Mouse (Mus musculus): Measurements from ENCODE around the gene Arhgap6. TPM values are rescaled to one million over a fixed set of nuclear protein-coding genes. Genes with fewer than 3 reads are reported as not detected.

Gene Arhgap6
- polyA plus RNA-seq, 1 experiment from 2014 or later, result 2.6 TPM

DNA sequence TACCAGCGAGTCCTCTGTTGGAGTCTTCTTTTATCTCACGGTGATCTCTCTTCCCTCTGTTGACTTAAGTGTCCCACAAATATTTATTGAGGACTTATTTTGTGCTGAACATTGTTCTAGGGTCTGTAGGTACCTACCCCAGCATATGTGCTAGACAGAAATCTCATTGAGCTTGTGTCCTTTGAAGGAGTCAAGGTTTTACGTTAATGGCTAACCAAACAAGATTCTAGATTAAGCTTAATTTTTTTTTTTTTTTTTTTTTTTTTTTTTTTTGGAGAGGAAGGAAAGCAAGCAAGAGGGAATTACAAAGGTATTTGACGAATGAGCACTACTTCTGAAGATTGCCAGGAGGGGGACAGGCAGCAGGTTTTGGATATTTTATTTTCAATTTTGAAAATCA, 242.5 kb downstream of the Arhgap6 start:
- no peaks in the 10 kb centered on the region for H3K36me3 ChIP-seq (replicated peaks; ENCODE audit: control insufficient read depth, insufficient read depth)
- H3K9me3 ChIP-seq (ENCODE audit: control insufficient read depth, low read length), result no peaks in the 10 kb centered on the region
- no peaks in the 10 kb centered on the region for H3K4me1 ChIP-seq (replicated peaks; ENCODE audit: control insufficient read depth, insufficient read depth, low read length)
- no peak for DNase-seq (ENCODE audit: low spot score)
- WGBS, result 67% methylated on average over 4 of the region's 4 CpGs
- ATAC-seq (ENCODE audit: low FRiP score), result no peak
- H3K27ac ChIP-seq, result no peak overlapping the region
- peaks cover 41% of the 10 kb centered on the region for H3K27me3 ChIP-seq (ENCODE audit: control insufficient read depth, insufficient read depth, low read length)
- H3K4me2 ChIP-seq (replicated peaks), result peak overlapping the region; percentile 61
- no peak overlapping the region for H3K4me3 ChIP-seq (replicated peaks; ENCODE audit: low read length)
- H3K9ac ChIP-seq, result no peak overlapping the region

DNA sequence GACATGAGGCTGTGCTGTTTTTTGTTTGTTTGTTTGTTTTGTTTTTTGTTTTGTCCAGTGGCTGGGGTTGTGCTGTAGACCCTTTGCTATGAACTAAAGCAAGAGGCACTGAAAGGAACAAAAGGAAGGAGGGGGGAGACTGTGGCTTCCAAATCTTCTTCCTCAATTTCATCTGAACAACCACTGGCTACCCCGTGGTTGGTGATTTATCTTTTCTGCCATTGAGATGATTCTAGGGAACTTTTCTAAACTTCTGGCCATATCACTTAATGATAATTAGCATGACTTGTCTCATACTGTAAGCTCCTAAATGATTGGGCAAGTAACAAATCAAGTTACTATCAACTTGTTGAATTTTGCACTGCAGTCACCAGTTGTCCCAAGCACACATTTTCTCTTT, 249.0 kb downstream of the Arhgap6 start:
- no peaks in the 10 kb centered on the region for H3K36me3 ChIP-seq (replicated peaks; ENCODE audit: control insufficient read depth, insufficient read depth)
- no peaks in the 10 kb centered on the region for H3K9me3 ChIP-seq (ENCODE audit: control insufficient read depth, low read length)
- H3K9ac ChIP-seq, result no peak overlapping the region
- H3K27ac ChIP-seq, result no peak overlapping the region
- 82% methylated on average over 1 of the region's 1 CpGs for WGBS
- no peak overlapping the region for H3K4me2 ChIP-seq (replicated peaks)
- no peaks in the 10 kb centered on the region for H3K4me1 ChIP-seq (replicated peaks; ENCODE audit: control insufficient read depth, insufficient read depth, low read length)
- ATAC-seq (ENCODE audit: low FRiP score) (no peak), DNase-seq (ENCODE audit: low spot score) (no peak)
- H3K4me3 ChIP-seq (replicated peaks; ENCODE audit: low read length), result no peak overlapping the region
- H3K27me3 ChIP-seq (ENCODE audit: control insufficient read depth, insufficient read depth, low read length), result peaks cover 15% of the 10 kb centered on the region

DNA sequence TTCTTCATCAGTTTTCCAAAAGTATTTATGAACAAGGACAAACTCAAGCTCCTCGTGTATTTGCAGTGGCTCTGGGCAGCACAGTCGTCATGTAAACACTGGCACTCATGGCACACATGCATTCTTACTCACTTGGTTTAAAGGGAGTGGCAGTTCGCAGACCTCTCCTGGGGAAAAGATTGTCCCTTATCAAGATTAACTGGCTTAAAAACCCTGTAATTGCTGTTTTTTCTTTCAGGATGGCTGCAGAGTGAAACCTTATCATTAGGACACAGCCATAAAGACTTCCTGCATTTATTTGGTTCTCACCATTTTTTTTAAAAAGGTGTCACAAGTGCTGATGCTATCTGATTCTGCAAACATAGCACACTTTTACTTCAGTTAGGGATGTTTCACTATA, 252.7 kb downstream of the Arhgap6 start:
- no peaks in the 10 kb centered on the region for H3K4me1 ChIP-seq (replicated peaks; ENCODE audit: control insufficient read depth, insufficient read depth, low read length)
- DNase-seq (ENCODE audit: low spot score) (no peak), ATAC-seq (ENCODE audit: low FRiP score) (no peak)
- peaks cover 7% of the 10 kb centered on the region; the same call in 1 of the 2 replicates for H3K27me3 ChIP-seq (ENCODE audit: control insufficient read depth, insufficient read depth, low read length)
- no peaks in the 10 kb centered on the region for H3K9me3 ChIP-seq (ENCODE audit: control insufficient read depth, low read length)
- no peak overlapping the region for H3K4me3 ChIP-seq (replicated peaks; ENCODE audit: low read length)
- no peak overlapping the region for H3K9ac ChIP-seq
- H3K27ac ChIP-seq, result no peak overlapping the region
- no peak overlapping the region for H3K4me2 ChIP-seq (replicated peaks)
- 78% methylated on average over 3 of the region's 3 CpGs for WGBS
- H3K36me3 ChIP-seq (replicated peaks; ENCODE audit: control insufficient read depth, insufficient read depth), result no peaks in the 10 kb centered on the region

DNA sequence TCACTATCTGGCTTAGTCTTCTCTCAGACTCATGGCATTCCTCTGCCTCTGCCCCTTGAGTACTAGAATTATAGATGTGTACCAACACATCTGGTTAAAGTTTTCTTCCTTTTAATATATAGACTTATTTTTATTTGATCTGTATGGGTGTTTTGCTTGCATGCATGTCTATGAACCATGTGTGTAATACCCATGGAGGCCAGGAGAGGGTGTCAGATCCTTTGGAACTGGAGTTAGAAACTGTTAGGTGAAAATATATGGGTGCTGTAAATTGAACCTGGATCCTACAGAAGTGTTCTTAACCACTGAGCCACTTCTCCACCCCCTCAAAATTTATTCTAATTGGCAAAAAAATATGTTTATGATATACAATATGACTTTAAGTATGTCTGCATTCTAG, 254.7 kb downstream of the Arhgap6 start:
- ATAC-seq (ENCODE audit: low FRiP score) (no peak), DNase-seq (ENCODE audit: low spot score) (no peak)
- H3K4me3 ChIP-seq (replicated peaks; ENCODE audit: low read length), result no peak overlapping the region
- H3K9me3 ChIP-seq (ENCODE audit: control insufficient read depth, low read length), result no peaks in the 10 kb centered on the region
- no peaks in the 10 kb centered on the region for H3K36me3 ChIP-seq (replicated peaks; ENCODE audit: control insufficient read depth, insufficient read depth)
- no peak overlapping the region for H3K9ac ChIP-seq
- H3K27me3 ChIP-seq (ENCODE audit: control insufficient read depth, insufficient read depth, low read length), result peaks cover 7% of the 10 kb centered on the region; the same call in 1 of the 2 replicates
- no peak overlapping the region for H3K27ac ChIP-seq
- H3K4me2 ChIP-seq (replicated peaks), result no peak overlapping the region
- H3K4me1 ChIP-seq (replicated peaks; ENCODE audit: control insufficient read depth, insufficient read depth, low read length), result no peaks in the 10 kb centered on the region

DNA sequence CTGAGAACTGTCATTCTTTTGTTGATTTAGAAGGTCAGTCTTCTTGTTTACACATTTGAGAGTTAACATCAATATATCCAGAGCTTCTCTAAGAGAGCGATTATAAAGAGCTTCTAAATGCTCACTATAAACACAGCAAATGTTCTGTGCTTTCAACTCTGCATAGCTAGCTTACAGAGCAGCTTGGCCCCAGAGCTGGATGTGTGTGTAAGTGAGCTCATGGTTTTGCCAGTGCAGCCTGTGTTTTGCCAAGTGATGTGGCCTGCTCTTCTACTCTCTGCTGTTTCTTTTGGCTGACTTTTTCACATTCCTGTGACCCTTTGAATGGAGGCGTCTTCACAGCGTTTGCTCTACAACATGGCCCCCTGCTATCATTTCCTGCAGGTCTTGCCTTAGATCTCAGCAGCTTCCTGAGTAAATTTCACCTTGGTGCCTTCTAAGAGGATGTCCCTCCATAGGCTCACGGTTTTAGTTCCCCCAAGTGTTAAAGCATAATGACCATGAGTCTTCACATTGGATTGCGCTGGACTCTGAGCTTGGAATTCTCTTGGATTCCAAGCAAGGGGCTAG, 259.1 kb downstream of the Arhgap6 start:
- no peak overlapping the region for H3K4me3 ChIP-seq (replicated peaks; ENCODE audit: low read length)
- H3K4me1 ChIP-seq (replicated peaks; ENCODE audit: control insufficient read depth, insufficient read depth, low read length), result no peaks in the 10 kb centered on the region
- ATAC-seq (ENCODE audit: low FRiP score), result no peak
- peaks cover 3% of the 10 kb centered on the region; the same call in 1 of the 2 replicates for H3K27me3 ChIP-seq (ENCODE audit: control insufficient read depth, insufficient read depth, low read length)
- no peaks in the 10 kb centered on the region for H3K36me3 ChIP-seq (replicated peaks; ENCODE audit: control insufficient read depth, insufficient read depth)
- no peak overlapping the region for H3K27ac ChIP-seq
- H3K4me2 ChIP-seq (replicated peaks), result no peak overlapping the region
- no peak for DNase-seq (ENCODE audit: low spot score)
- H3K9ac ChIP-seq, result no peak overlapping the region
- WGBS, result 56% methylated on average over 5 of the region's 5 CpGs
- H3K9me3 ChIP-seq (ENCODE audit: control insufficient read depth, low read length), result no peaks in the 10 kb centered on the region

DNA sequence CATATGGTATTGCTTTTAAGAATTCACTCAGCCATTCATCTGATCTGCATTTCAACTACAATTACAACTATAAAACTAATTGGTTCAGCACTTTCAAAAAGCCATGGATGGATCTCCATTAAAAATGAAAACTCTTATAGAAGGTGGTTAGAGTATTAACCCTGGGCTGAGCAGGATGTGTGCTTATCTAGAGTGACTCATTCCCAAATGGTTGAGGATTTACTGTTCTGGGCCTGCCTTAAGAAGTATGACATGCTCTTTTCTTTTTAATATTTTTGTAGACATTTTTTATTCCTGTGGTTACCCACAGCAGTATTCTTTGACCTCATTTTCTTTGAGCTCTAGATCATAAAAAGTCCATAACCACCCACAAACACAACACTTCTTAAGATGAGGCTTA, 267.7 kb downstream of the Arhgap6 start:
- no peak for DNase-seq (ENCODE audit: low spot score)
- no peak for ATAC-seq (ENCODE audit: low FRiP score)

DNA sequence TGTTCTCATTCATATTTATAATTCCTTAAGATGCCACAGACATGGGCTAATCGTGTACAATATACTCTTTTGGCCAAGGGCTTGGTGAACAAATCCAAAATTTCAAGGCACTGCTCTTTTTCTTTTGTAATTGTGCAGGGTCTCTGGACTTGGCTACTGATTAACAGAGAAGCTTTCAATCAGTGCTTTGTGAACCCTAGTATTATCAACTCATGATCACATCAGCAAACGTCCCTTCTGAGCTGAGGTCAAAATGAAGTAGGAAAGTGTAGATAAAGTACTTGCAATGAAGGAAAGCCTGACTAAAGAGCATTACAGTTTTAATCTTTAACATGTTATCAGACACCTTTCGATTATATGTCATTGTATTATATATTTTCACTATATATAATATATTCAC, 270.4 kb downstream of the Arhgap6 start:
- WGBS, result 61% methylated on average over 3 of the region's 3 CpGs
- no peak overlapping the region for H3K4me2 ChIP-seq (replicated peaks)

More for the DNA sequence above, 267.7 kb downstream of the Arhgap6 start:
- Histone ChIP-seq H3K27me3 (ENCODE audit: control insufficient read depth, insufficient read depth, low read length) (peaks cover 15% of the 10 kb centered on the region), H3K4me2 (replicated peaks) (no peak overlapping the region), H3K9ac (no peak overlapping the region), H3K27ac (no peak overlapping the region), H3K9me3 (ENCODE audit: control insufficient read depth, low read length) (no peaks in the 10 kb centered on the region), H3K4me3 (replicated peaks; ENCODE audit: low read length) (no peak overlapping the region), H3K36me3 (replicated peaks; ENCODE audit: control insufficient read depth, insufficient read depth) (no peaks in the 10 kb centered on the region), H3K4me1 (replicated peaks; ENCODE audit: control insufficient read depth, insufficient read depth, low read length) (no peaks in the 10 kb centered on the region)

DNA sequence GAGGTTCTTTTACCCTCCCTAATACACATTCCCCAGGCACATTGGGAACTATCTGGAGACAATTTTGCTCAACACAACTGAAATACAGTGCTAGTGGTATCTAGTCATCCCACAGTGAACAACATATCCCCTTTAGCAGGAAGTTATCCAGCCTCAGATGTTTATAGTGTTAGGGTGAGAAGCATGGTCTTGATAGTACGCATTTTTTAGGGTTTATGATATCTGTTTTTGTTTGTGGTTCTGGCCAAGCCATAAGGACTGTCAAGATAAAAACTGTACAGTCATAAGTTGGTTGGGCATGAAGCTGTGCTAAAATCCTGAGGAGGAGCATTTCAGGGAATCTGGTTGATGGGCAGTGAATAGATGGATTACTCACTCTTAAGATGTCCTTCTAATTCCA, 271.0 kb downstream of the Arhgap6 start:
- DNase-seq (ENCODE audit: low spot score), result no peak
- 94% methylated on average over 1 of the region's 1 CpGs for WGBS
- no peak for ATAC-seq (ENCODE audit: low FRiP score)
- Histone ChIP-seq H3K27me3 (ENCODE audit: control insufficient read depth, insufficient read depth, low read length) (peaks cover 10% of the 10 kb centered on the region; the same call in 1 of the 2 replicates), H3K9me3 (ENCODE audit: control insufficient read depth, low read length) (no peaks in the 10 kb centered on the region), H3K4me3 (replicated peaks; ENCODE audit: low read length) (no peak overlapping the region), H3K4me1 (replicated peaks; ENCODE audit: control insufficient read depth, insufficient read depth, low read length) (no peaks in the 10 kb centered on the region), H3K36me3 (replicated peaks; ENCODE audit: control insufficient read depth, insufficient read depth) (no peaks in the 10 kb centered on the region), H3K27ac (no peak overlapping the region), H3K9ac (no peak overlapping the region), H3K4me2 (replicated peaks) (no peak overlapping the region)

More for the DNA sequence above, 270.4 kb downstream of the Arhgap6 start:
- Histone ChIP-seq H3K9ac (no peak overlapping the region), H3K4me3 (replicated peaks; ENCODE audit: low read length) (no peak overlapping the region), H3K36me3 (replicated peaks; ENCODE audit: control insufficient read depth, insufficient read depth) (no peaks in the 10 kb centered on the region), H3K4me1 (replicated peaks; ENCODE audit: control insufficient read depth, insufficient read depth, low read length) (no peaks in the 10 kb centered on the region), H3K27ac (no peak overlapping the region), H3K9me3 (ENCODE audit: control insufficient read depth, low read length) (no peaks in the 10 kb centered on the region), H3K27me3 (ENCODE audit: control insufficient read depth, insufficient read depth, low read length) (peaks cover 12% of the 10 kb centered on the region; the same call in 1 of the 2 replicates)
- ATAC-seq (ENCODE audit: low FRiP score) (no peak), DNase-seq (ENCODE audit: low spot score) (no peak)

DNA sequence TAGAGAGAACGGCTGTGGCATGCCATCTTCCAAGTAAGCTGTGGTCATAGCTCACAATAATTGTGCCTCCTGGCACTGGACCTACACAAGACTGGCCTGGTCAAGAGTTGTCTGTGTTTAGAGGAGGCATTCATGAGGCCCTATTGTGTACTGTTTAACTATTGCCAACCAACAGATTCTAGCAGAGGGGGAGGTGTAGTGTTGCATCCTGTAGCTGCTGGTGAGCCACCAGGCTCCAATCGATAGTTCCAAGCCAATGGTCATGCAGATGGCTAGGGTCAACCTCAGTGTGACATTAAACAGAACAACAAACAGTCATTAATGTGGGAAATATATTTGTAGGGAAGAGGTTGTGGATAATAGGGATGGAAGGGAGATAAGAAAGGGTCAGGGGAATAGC, 280.1 kb downstream of the Arhgap6 start:
- ATAC-seq (ENCODE audit: low FRiP score), result no peak
- no peaks in the 10 kb centered on the region for H3K36me3 ChIP-seq (replicated peaks; ENCODE audit: control insufficient read depth, insufficient read depth)
- no peak overlapping the region for H3K4me2 ChIP-seq (replicated peaks)

DNA sequence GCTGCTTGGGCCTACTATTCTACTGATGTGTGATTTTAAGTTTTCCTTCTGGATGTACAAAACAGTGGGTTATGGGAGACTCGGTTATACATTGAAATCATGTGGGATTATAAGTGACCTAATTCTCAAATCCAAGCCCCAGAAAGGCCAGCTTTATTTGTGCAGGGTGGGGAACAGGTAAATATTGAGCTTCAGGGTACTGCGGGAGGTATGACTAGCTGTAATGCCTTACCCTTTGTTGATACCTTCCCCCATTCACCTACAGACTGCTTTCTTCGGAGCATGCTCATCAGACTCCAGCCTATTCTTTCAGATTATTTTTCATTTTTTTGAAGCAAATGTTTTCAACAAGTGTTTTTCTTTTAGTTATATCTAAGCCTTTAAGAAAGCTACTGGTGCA, 286.7 kb downstream of the Arhgap6 start:
- no peaks in the 10 kb centered on the region for H3K4me1 ChIP-seq (replicated peaks; ENCODE audit: control insufficient read depth, insufficient read depth, low read length)
- H3K4me2 ChIP-seq (replicated peaks), result no peak overlapping the region
- H3K27me3 ChIP-seq (ENCODE audit: control insufficient read depth, insufficient read depth, low read length), result peaks cover 12% of the 10 kb centered on the region
- no peak overlapping the region for H3K4me3 ChIP-seq (replicated peaks; ENCODE audit: low read length)
- H3K36me3 ChIP-seq (replicated peaks; ENCODE audit: control insufficient read depth, insufficient read depth), result no peaks in the 10 kb centered on the region
- H3K9ac ChIP-seq, result no peak overlapping the region
- DNase-seq (ENCODE audit: low spot score) (no peak), ATAC-seq (ENCODE audit: low FRiP score) (no peak)
- H3K27ac ChIP-seq, result no peak overlapping the region
- no peaks in the 10 kb centered on the region for H3K9me3 ChIP-seq (ENCODE audit: control insufficient read depth, low read length)
- 92% methylated on average over 3 of the region's 3 CpGs for WGBS

More for the DNA sequence above, 280.1 kb downstream of the Arhgap6 start:
- Histone ChIP-seq H3K4me1 (replicated peaks; ENCODE audit: control insufficient read depth, insufficient read depth, low read length) (no peaks in the 10 kb centered on the region), H3K4me3 (replicated peaks; ENCODE audit: low read length) (no peak overlapping the region), H3K27me3 (ENCODE audit: control insufficient read depth, insufficient read depth, low read length) (peaks cover 19% of the 10 kb centered on the region), H3K9ac (no peak overlapping the region), H3K27ac (no peak overlapping the region), H3K9me3 (ENCODE audit: control insufficient read depth, low read length) (no peaks in the 10 kb centered on the region)
- 83% methylated on average over 2 of the region's 2 CpGs for WGBS
- no peak for DNase-seq (ENCODE audit: low spot score)

Measured in hindbrain, embryonic 14.5 days (tissue).